Mouse (Mus musculus) spleen, adult 18-20 months (tissue): ENCODE results near the gene Tbc1d10b.
A peak's percentile ranks its signal among the peaks of the same experiment; 100 is the strongest.

Experiments
- DNase-seq, 2 experiments: peaks; one replicate each; pipeline ENCODE4 v3.0.0; 2022; ENCODE audit warnings: mixed read lengths in 2 of 2

Gene Tbc1d10b

DNA sequence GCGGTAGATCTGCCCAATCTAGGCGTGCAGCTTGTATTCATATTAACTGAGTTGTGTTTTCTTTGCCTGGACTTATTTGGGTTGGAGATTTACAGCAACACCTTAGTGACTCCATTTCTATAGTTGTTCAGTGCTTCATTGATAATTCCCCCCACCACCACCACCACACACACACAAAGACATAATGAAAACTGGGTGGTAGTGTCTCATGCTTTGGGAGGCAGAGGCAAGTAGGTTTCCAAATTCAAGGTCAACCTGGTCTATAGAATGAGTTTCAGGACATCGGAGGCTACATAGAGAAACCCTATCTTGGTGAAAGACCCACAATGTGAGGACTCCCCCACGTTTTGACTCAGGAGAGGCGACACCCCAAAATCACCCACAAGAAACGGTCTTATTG lies 16.3 kb upstream of the Tbc1d10b start:
- no peak for DNase-seq

DNA sequence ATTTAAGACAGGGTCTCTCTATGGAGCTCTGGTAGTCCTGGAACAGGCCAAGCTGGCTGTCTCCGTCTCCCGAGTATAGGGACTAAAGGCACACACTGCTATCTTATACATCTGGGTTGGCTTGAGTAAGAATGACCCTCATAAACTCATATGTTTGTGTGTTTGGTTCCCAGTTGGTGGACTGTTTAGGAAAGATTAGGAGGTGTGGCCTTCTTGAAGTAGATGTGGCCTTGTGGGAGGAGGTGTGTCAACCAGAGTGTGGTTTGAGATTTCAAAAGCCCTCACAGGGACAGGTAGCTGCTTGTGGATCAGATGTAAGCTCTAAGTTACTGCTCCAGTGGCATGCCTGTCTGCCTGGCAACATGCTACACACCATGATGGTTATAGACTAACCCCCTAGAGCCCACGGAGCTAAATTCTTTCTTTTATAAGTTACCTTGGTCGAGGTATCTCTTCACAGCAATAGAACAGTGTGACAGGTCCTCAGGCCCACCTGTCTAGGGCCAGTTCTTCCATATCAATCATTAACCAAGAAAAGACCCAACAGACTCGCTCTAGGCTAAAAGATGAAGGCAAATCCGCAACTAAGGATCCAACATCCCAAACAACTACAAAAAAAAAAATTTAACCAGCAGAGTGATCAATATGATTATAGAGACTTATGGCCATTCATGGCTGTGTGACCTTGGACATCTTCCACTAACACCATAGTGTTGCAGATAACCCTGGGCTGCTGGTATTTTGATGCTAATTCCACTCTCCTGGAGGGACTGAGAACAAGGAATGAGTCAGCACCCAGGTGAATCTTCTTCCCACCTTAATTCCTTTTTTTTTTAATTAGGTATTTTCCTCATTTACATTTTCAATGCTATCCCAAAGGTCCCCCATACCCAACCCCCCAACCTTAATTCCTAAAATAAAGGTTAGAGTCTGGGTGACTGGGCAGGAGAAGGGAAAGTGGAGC lies 15.5 kb upstream of the Tbc1d10b start:
- no peak for DNase-seq

DNA sequence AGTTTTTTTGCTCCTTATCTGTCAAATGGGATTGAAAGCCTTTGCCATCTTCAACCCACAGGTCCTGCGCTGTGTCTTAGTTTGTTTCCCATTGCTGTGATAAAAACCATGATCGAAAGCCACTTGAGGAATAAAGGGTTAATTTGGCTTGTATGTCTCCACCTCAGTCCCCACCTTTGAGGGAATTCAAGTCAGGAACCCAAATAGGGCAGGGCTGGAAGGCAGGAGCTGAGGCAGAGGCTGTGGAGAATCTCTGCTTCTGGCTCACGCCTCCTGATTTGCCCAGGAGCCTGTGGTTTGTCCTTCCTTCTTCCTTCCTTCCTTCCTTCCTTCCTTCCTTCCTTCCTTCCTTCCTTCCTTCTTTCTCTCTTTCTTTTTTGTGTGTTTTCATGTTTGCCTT lies 14.8 kb upstream of the Tbc1d10b start:
- DNase-seq, result no peak

DNA sequence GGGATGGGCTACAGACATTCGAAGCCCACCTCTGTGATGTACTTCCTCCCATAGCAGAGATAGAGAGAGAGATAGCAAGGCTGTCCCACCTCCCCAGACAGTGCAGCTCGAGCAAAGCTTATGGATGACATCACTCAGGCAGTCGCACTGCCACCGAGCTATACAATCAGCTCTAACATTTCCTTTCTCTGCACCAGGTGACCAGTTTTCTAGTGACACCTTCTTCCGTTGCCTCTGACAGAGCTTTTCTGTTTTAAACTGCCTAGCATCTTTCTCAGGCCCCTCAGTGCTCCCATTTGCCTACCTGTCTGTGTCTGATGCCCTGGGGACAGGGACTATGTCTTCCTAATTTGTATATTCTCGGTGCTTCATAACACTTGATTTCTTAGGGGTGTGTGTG lies 12.2 kb upstream of the Tbc1d10b start:
- DNase-seq, result no peak

DNA sequence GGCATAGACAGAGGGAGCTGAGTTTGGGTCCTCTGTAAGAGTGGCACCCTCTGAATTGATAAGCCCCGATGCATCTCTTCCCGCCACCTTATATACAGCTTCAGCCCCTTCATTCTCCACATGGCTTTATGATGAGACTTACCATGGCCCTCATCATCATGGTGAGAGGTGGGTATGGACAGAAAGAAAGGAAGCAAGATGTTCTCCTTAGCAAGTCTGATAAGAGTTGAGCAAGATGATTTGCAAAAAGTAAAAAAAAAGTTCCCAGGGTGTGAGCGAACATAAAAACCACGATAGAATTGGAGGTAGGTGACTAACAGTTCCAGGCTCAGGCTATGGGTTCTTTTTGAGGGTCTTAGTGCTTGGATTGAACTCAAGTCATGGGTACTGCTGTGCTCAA lies 10.4 kb upstream of the Tbc1d10b start:
- no peak for DNase-seq

DNA sequence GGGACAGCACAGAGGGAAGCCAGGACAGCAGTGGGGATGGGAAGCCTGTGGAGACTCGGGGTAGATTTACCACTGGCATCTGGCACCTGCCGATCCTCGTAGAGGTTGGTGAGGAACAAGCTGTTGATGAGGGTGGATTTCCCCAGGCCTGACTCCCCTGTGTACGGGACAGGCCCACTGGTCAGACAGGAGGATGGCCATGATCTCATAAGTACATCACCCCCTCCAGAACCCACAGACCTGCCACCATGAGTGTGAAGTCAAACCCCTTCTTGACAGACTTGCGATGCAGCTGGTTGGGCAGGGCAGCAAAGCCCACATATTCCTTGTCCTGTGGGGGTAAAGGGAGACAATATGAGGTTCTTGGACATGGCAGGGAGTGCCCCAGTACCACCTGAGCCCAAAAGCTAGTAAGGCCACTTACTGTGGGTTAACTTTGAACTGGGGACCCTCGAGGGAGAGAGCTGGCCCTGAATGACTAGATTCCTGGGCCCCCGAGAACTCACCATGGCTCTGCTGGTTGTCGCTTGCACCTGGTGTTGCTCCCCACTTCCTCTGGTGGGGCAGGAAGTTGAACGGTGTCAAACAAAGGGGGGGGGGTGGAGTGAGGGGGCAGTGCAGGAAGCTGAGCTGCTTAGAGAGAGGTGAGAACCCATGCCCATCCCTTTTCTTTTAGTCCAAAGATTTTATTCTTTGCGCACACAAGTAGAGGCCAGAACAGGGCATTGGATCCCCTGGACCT lies 9.8 kb upstream of the Tbc1d10b start:
- DNase-seq, result peak; percentile 55

- no peak for DNase-seq
Measured at GRCm38 (mm10) chr7:127217475-127217874, 9.2 kb upstream of the Tbc1d10b start.

GRCm38 (mm10) chr7:127216307-127216706 lies 8.0 kb upstream of the Tbc1d10b start:
- no peak for DNase-seq

GRCm38 (mm10) chr7:127214981-127215871 lies 7.0 kb upstream of the Tbc1d10b start:
- DNase-seq, result peak in 1 of 2 experiments; percentile 54

- no peak for DNase-seq
Measured at GRCm38 (mm10) chr7:127214521-127214920, 6.3 kb upstream of the Tbc1d10b start.

DNA sequence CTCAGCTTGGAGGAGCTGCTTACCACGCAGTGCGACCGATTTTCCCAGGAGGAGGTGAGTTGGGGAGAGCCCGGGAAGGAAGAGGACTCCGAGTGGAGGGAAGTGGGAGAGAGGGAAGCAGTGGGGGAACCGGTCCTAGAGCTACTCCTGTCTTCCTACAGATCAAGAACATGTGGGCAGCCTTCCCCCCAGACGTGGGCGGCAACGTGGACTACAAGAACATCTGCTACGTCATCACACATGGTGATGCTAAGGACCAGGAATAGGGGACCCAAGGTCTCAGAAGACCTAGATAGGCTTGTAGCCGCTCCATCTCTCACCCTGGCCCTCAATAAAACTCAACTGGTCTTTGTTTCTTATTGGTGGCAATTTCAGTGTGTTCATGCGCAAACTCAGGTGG lies 5.7 kb upstream of the Tbc1d10b start:
- no peak for DNase-seq

GRCm38 (mm10) chr7:127213485-127213884 lies 5.2 kb upstream of the Tbc1d10b start:
- DNase-seq, result no peak

GRCm38 (mm10) chr7:127212432-127213250 lies 4.4 kb upstream of the Tbc1d10b start:
- no peak for DNase-seq

GRCm38 (mm10) chr7:127211014-127211745 lies 2.9 kb upstream of the Tbc1d10b start:
- DNase-seq, result no peak

DNA sequence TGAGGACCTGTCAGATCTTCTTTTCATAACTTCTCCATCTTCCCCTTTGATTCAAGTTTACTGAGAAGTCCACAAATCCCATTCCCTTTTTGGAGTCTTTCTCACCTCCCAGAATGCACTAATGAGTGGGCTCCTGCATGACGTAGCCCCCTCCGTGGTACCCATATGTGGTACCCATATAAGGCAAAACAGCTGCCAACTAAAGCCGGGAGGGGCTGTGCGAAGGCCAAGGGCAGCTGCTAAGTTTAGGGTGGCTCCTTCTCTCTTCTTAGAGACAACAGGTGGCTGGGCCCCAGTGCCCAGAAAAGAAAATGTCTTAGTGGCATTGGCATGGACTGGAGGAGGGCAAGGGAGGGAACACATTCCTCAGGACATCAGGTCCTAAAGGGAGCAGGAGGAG lies 2.0 kb upstream of the Tbc1d10b start:
- DNase-seq, result no peak

- no peak for DNase-seq
Measured at GRCm38 (mm10) chr7:127209851-127210250, 1.6 kb upstream of the Tbc1d10b start.

- peak; percentile 90 to 91 for DNase-seq
Measured at GRCm38 (mm10) chr7:127208553-127209438, 528 bp upstream of the Tbc1d10b start, which contains the start of gene Mylpf. Gene Mylpf, plus strand, starts transcription at chr7:127208890.

DNA sequence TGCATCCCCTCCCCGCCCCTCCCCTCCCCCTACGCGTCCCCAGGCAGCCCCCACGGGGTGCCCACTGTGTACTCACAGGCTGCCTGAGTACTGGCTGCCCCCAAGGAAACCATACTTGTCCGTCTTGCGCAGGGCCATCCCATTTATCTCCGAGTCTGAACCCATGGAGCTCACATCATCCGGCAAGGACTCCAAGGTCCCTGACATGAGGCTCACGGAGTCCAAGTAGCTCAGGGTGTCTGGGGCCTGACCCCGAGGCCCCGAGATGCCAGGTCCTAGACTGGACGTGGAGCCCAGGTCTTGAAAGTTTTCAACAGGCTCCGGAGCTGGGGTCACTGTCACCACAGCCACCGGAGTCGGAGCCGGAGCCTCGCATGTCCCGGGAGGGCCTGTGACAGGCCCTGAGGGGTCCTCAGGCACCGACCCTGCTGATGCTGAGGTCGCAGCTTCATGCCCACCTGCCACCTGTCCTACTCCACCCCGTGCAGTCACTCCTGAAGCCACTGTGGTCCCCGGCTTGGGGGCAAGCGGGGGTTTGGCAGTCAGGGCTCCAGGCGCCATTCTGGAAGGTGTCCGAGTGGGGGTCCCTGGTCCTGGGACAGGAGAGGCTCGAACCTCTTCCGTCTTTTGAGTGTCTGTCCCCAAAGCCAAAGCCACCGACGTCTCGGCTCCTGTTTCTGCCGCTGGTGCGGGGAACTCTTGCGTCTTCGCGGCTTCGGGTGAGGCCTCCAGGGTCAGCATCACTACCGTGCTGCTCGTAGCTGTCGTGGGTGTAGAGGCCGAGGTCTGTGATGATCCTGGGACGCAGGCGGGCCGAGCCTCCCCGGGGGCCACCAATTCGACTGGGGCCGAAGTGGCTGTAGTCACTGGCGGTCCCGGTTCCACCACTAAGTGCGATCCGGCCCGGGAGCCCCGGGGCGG lies 634 bp downstream of the Tbc1d10b start:
- no peak for DNase-seq

DNA sequence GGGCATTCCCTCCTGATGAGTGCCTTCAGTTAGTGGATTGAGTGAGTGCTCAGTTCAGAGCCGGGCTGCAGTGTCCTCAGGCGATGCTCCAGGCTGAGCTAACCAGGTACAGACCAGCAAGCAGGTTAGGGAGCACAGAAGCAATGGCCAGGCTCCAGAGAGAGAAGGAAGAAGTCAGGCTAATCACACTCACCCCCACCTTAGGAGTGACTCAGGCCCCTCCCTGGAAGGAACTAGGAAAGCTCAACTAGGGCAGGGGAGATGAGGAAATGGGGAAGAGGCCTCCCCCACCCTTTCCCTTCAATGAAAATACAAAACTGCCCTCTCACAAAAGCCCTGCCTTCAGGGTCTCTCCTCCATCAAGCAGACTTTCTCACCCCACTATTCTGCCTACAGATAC lies 1.7 kb downstream of the Tbc1d10b start:
- no peak for DNase-seq
